Mouse (Mus musculus): ENCODE results near the gene Sirt7.

Sirt7 gene

GRCm38 (mm10) chr11:120618619-120619535 is 6.2 kb downstream of the Sirt7 start:
- DNase-seq (ENCODE audit: low spot score in 2 of 2), result no peak

GRCm38 (mm10) chr11:120617519-120618112 is 7.4 kb downstream of the Sirt7 start, which contains the start of gene Pcyt2:
Gene Pcyt2 (minus strand): TSS chr11:120617936.
- peak; percentile 87 to 91 for DNase-seq (ENCODE audit: low spot score in 2 of 2)

GRCm38 (mm10) chr11:120616617-120617294 is 8.3 kb downstream of the Sirt7 start:
- DNase-seq (ENCODE audit: low spot score in 2 of 2), result no peak

GRCm38 (mm10) chr11:120615606-120616203 is 9.3 kb downstream of the Sirt7 start:
- DNase-seq (ENCODE audit: low spot score in 2 of 2), result no peak

GRCm38 (mm10) chr11:120615167-120615566 is 9.9 kb downstream of the Sirt7 start:
- DNase-seq (ENCODE audit: low spot score in 2 of 2), result no peak

GRCm38 (mm10) chr11:120613976-120614375 is 11.1 kb downstream of the Sirt7 start:
- DNase-seq (ENCODE audit: low spot score in 2 of 2), result no peak

- no peak for DNase-seq (ENCODE audit: low spot score in 2 of 2)
Observed at GRCm38 (mm10) chr11:120613481-120613972, 11.5 kb downstream of the Sirt7 start.

- DNase-seq (ENCODE audit: low spot score in 2 of 2), result peak in 1 of 2 experiments; percentile 64
Observed at GRCm38 (mm10) chr11:120612763-120613162, 12.3 kb downstream of the Sirt7 start.

- DNase-seq (ENCODE audit: low spot score in 2 of 2), result no peak
Observed at GRCm38 (mm10) chr11:120610477-120611046, 14.5 kb downstream of the Sirt7 start.

GRCm38 (mm10) chr11:120609250-120609649 is 15.8 kb downstream of the Sirt7 start:
- no peak for DNase-seq (ENCODE audit: low spot score in 2 of 2)

GRCm38 (mm10) chr11:120608241-120609034 is 16.6 kb downstream of the Sirt7 start, which contains the start of gene Npb:
Gene Npb (plus strand): TSS chr11:120608477.
- DNase-seq (ENCODE audit: low spot score in 2 of 2), result no peak

- DNase-seq (ENCODE audit: low spot score in 2 of 2), result no peak
Observed at GRCm38 (mm10) chr11:120606764-120607163, 18.3 kb downstream of the Sirt7 start.

- DNase-seq (ENCODE audit: low spot score in 2 of 2), result no peak
Observed at GRCm38 (mm10) chr11:120605667-120606066, 19.4 kb downstream of the Sirt7 start.

GRCm38 (mm10) chr11:120603545-120603944 is 21.5 kb downstream of the Sirt7 start:
- no peak for DNase-seq (ENCODE audit: low spot score in 2 of 2)

GRCm38 (mm10) chr11:120600716-120601115 is 24.3 kb downstream of the Sirt7 start:
- DNase-seq (ENCODE audit: low spot score in 2 of 2), result no peak

GRCm38 (mm10) chr11:120598990-120599549 is 26.0 kb downstream of the Sirt7 start:
- no peak for DNase-seq (ENCODE audit: low spot score in 2 of 2)

- DNase-seq (ENCODE audit: low spot score in 2 of 2), result peak; percentile 85 to 91
Observed at GRCm38 (mm10) chr11:120598283-120598989, 26.6 kb downstream of the Sirt7 start, which contains the start of the genes Alyref and Anapc11. Gene Alyref (minus strand): TSS chr11:120598365. Gene Anapc11 (plus strand): TSS chr11:120598421.

GRCm38 (mm10) chr11:120597240-120598235 is 27.5 kb downstream of the Sirt7 start:
- DNase-seq (ENCODE audit: low spot score in 2 of 2), result no peak

Measured in frontal cortex, postnatal 10 days (tissue).